Mouse (Mus musculus) embryonic facial prominence, embryonic 14.5 days (tissue): ENCODE data around the gene Gdpd4. TPM values are rescaled to one million over a fixed set of nuclear protein-coding genes. Genes with fewer than 3 reads are reported as not detected.
A peak's percentile ranks its signal among the peaks of the same experiment; 100 is the strongest.

Experiments used
- ATAC-seq: fragments of 200-750 bp; cut with Nextera tagmentation; 2 replicates; pipeline ENCODE4 v1.8.0; 2017; ENCODE audit warnings: low read depth, moderate number of reproducible peaks, moderate TSS enrichment
- DNase-seq: peaks from one replicate; pipeline ENCODE4 v3.0.0-alpha.2; 2015; ENCODE audit warnings: low spot score
- H3K27ac ChIP-seq: fragments of 300-500 bp; sonication (generic); replicated peaks from 2 replicates; pipeline ENCODE4 v1.5.1; 2014; ENCODE audit warnings: low read depth, mild to moderate bottlenecking, low read length, moderate library complexity
- H3K27me3 ChIP-seq: fragments of 300-500 bp; sonication (generic); replicated peaks from 2 replicates; pipeline ENCODE4 v1.6.1; 2014; ENCODE audit warnings: low read length; ENCODE audit not compliant: control insufficient read depth, insufficient read depth
- H3K36me3 ChIP-seq: fragments of 300-500 bp; sonication (generic); 2 replicates; pipeline ENCODE4 v1.6.1; 2014; ENCODE audit warnings: low read length, mixed read lengths; ENCODE audit not compliant: control insufficient read depth, insufficient read depth
- H3K4me1 ChIP-seq: fragments of 300-500 bp; sonication (generic); 2 replicates; pipeline ENCODE4 v1.6.1; 2014; ENCODE audit warnings: antibody characterized with exemption, low read length; ENCODE audit not compliant: control insufficient read depth, insufficient read depth
- H3K4me2 ChIP-seq: fragments of 300-500 bp; sonication (generic); 2 replicates; pipeline ENCODE4 v1.6.1; 2014; ENCODE audit warnings: low read depth, mild to moderate bottlenecking, low read length, moderate library complexity, mixed read lengths
- H3K4me3 ChIP-seq: fragments of 300-500 bp; sonication (generic); 2 replicates; pipeline ENCODE4 v1.5.1; 2014; ENCODE audit warnings: low read depth, mild to moderate bottlenecking, low read length
- H3K9ac ChIP-seq: fragments of 300-500 bp; sonication (generic); 2 replicates; pipeline ENCODE4 v1.6.1; 2014; ENCODE audit warnings: low read depth, mild to moderate bottlenecking, low read length, moderate library complexity, mixed read lengths
- H3K9me3 ChIP-seq: fragments of 300-500 bp; sonication (generic); 2 replicates; pipeline ENCODE4 v1.6.1; 2016; ENCODE audit warnings: low read length; ENCODE audit not compliant: control insufficient read depth
- WGBS: fragments of 180-500 bp; shearing (Covaris S2); extraction: QIAGEN DNeasy Blood & Tissue Kit; methylation state at CpG from one replicate; pipeline ENCODE4 v1.1.7; 2014; 5-methylcytosine and 5-hydroxymethylcytosine counted together
- polyA plus RNA-seq: library from polyadenylated mRNA; unstranded; fragments of >200 nt; fragmentation: Nextera tagmentation; extraction: Ambion mirVana; gene quantifications from 2 replicates; pipeline ENCODE4 v1.2.1, GENCODE M21; 2014

Gdpd4 gene
- polyA plus RNA-seq, 1 experiment from 2014 or later: not detected

- H3K27ac ChIP-seq: no peak overlapping the region
- no peaks in the 10 kb centered on the region for H3K27me3 ChIP-seq
- no peak for DNase-seq
- no peaks in the 10 kb centered on the region for H3K9me3 ChIP-seq
- H3K4me3 ChIP-seq: no peak overlapping the region
- no peak overlapping the region for H3K4me2 ChIP-seq
- no peaks in the 10 kb centered on the region for H3K4me1 ChIP-seq
- ATAC-seq: no peak
- WGBS: 20% methylated on average over 4 of the region's 4 CpGs
- no peak overlapping the region for H3K9ac ChIP-seq
- H3K36me3 ChIP-seq: no peaks in the 10 kb centered on the region
These were observed 52.7 kb downstream of the Gdpd4 start for GRCm38 (mm10) chr7:97972486-97972885.

- ATAC-seq (peak; percentile 86), DNase-seq (peak; percentile 81)
- no peaks in the 10 kb centered on the region for H3K27me3 ChIP-seq
- H3K9me3 ChIP-seq: no peaks in the 10 kb centered on the region
- no peak overlapping the region for H3K9ac ChIP-seq
- no peak overlapping the region for H3K4me2 ChIP-seq
- no peak overlapping the region for H3K27ac ChIP-seq
- WGBS: 23% methylated on average over 1 of the region's 1 CpGs
- H3K36me3 ChIP-seq: no peaks in the 10 kb centered on the region
- H3K4me1 ChIP-seq: no peaks in the 10 kb centered on the region
- no peak overlapping the region for H3K4me3 ChIP-seq
These were observed 57.7 kb downstream of the Gdpd4 start for GRCm38 (mm10) chr7:97977463-97977862.

GRCm38 (mm10) chr7:97984108-97984834 is 64.5 kb downstream of the Gdpd4 start:
- 47% methylated on average over 13 of the region's 13 CpGs for WGBS
- Histone ChIP-seq H3K9ac (no peak overlapping the region), H3K4me1 (no peaks in the 10 kb centered on the region), H3K27ac (no peak overlapping the region), H3K4me3 (no peak overlapping the region), H3K27me3 (no peaks in the 10 kb centered on the region), H3K9me3 (no peaks in the 10 kb centered on the region), H3K36me3 (no peaks in the 10 kb centered on the region), H3K4me2 (no peak overlapping the region)
- DNase-seq (peak; percentile 45), ATAC-seq (no peak)

- DNase-seq (no peak), ATAC-seq (no peak)
- WGBS: 74% methylated on average over 7 of the region's 7 CpGs
- no peak overlapping the region for H3K4me3 ChIP-seq
- no peak overlapping the region for H3K9ac ChIP-seq
- no peak overlapping the region for H3K4me2 ChIP-seq
- no peak overlapping the region for H3K27ac ChIP-seq
- H3K27me3 ChIP-seq: no peaks in the 10 kb centered on the region
- H3K36me3 ChIP-seq: no peaks in the 10 kb centered on the region
- no peaks in the 10 kb centered on the region for H3K4me1 ChIP-seq
- no peaks in the 10 kb centered on the region for H3K9me3 ChIP-seq
These were observed 82.9 kb downstream of the Gdpd4 start for GRCm38 (mm10) chr7:98002617-98003016.

GRCm38 (mm10) chr7:98048101-98048824 is 128.5 kb downstream of the Gdpd4 start:
- 73% methylated on average over 9 of the region's 9 CpGs for WGBS
- H3K9ac ChIP-seq: no peak overlapping the region
- H3K36me3 ChIP-seq: no peaks in the 10 kb centered on the region
- no peaks in the 10 kb centered on the region for H3K9me3 ChIP-seq
- ATAC-seq (no peak), DNase-seq (peak; percentile 27)
- no peaks in the 10 kb centered on the region for H3K27me3 ChIP-seq
- H3K27ac ChIP-seq: no peak overlapping the region
- no peak overlapping the region for H3K4me3 ChIP-seq
- H3K4me1 ChIP-seq: no peaks in the 10 kb centered on the region
- no peak overlapping the region for H3K4me2 ChIP-seq

GRCm38 (mm10) chr7:98051980-98052379 is 132.2 kb downstream of the Gdpd4 start:
- Histone ChIP-seq H3K4me1 (no peaks in the 10 kb centered on the region), H3K27me3 (no peaks in the 10 kb centered on the region), H3K9me3 (no peaks in the 10 kb centered on the region), H3K4me2 (no peak overlapping the region), H3K36me3 (no peaks in the 10 kb centered on the region), H3K9ac (no peak overlapping the region), H3K4me3 (no peak overlapping the region), H3K27ac (no peak overlapping the region)
- ATAC-seq: no peak
- peak; percentile 20 for DNase-seq
- WGBS: 14% methylated on average over 8 of the region's 8 CpGs

- no peak overlapping the region for H3K27ac ChIP-seq
- DNase-seq: no peak
- H3K4me2 ChIP-seq: no peak overlapping the region
- H3K9me3 ChIP-seq: no peaks in the 10 kb centered on the region
- H3K4me1 ChIP-seq: no peaks in the 10 kb centered on the region
- H3K9ac ChIP-seq: no peak overlapping the region
- 83% methylated on average over 9 of the region's 9 CpGs for WGBS
- H3K27me3 ChIP-seq: no peaks in the 10 kb centered on the region
- H3K4me3 ChIP-seq: no peak overlapping the region
- no peaks in the 10 kb centered on the region for H3K36me3 ChIP-seq
- ATAC-seq: no peak
These were observed 134.7 kb downstream of the Gdpd4 start for GRCm38 (mm10) chr7:98054461-98054860.

- no peak for DNase-seq
- no peak for ATAC-seq
- Histone ChIP-seq H3K36me3 (no peaks in the 10 kb centered on the region), H3K27ac (no peak overlapping the region), H3K27me3 (no peaks in the 10 kb centered on the region), H3K9ac (no peak overlapping the region), H3K4me3 (no peak overlapping the region), H3K9me3 (no peaks in the 10 kb centered on the region), H3K4me1 (no peaks in the 10 kb centered on the region), H3K4me2 (no peak overlapping the region)
- WGBS: 90% methylated on average over 8 of the region's 8 CpGs
These were observed 135.2 kb downstream of the Gdpd4 start for GRCm38 (mm10) chr7:98054942-98055341.
